Mouse (Mus musculus): ENCODE measurements around the gene Msln. TPM values are rescaled to one million over a fixed set of nuclear protein-coding genes. Genes with fewer than 3 reads are reported as not detected.

Msln gene
- polyA plus RNA-seq, 1 experiment from 2014 or later, result 9.4 TPM

DNA sequence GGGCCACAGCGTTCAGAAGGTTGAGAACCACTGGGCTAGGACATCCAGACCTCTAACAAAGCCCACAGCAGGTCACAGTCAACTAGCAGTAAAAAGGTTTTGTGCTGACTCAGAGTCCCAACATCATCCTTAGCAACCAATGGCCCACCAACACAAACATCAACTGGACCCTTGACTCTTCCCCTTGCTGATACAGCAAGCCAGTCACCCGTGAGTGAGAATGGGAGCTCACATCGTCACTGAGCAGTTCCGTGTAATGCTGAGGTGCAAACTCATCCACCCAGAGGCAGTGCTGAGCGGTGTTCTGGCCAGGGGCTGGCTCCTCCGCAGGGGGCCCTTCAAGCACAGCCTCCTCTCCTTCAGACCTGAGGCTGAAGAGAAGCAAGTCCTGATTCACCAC is 28.9 kb downstream of the Msln start:
- Histone ChIP-seq H3K9me3 (ENCODE audit: control insufficient read depth, low read length) (no peaks in the 10 kb centered on the region), H3K9ac (ENCODE audit: low read depth, low read length) (no peak overlapping the region), H3K4me1 (ENCODE audit: control insufficient read depth, insufficient read depth, low read length) (peaks cover 13% of the 10 kb centered on the region), H3K27me3 (replicated peaks; ENCODE audit: control insufficient read depth, insufficient read depth, low read length) (no peaks in the 10 kb centered on the region), H3K36me3 (ENCODE audit: control insufficient read depth, insufficient read depth, low read length) (peaks cover 17% of the 10 kb centered on the region), H3K4me3 (ENCODE audit: low read depth, low read length) (no peak overlapping the region), H3K27ac (replicated peaks; ENCODE audit: low read depth, low read length) (no peak overlapping the region), H3K4me2 (ENCODE audit: low read depth, low read length) (no peak overlapping the region)
- no peak for DNase-seq (ENCODE audit: low spot score)
- 86% methylated on average over 6 of the region's 6 CpGs for WGBS
- no peak for ATAC-seq (ENCODE audit: low read depth)

GRCm38 (mm10) chr17:25723919-25724318 is 30.3 kb downstream of the Msln start:
- no peak overlapping the region for H3K4me3 ChIP-seq (ENCODE audit: low read depth, low read length)
- H3K4me1 ChIP-seq (ENCODE audit: control insufficient read depth, insufficient read depth, low read length), result peaks cover 13% of the 10 kb centered on the region
- H3K9me3 ChIP-seq (ENCODE audit: control insufficient read depth, low read length), result no peaks in the 10 kb centered on the region
- peaks cover 16% of the 10 kb centered on the region for H3K36me3 ChIP-seq (ENCODE audit: control insufficient read depth, insufficient read depth, low read length)
- H3K9ac ChIP-seq (ENCODE audit: low read depth, low read length), result no peak overlapping the region
- no peak for ATAC-seq (ENCODE audit: low read depth)
- H3K27me3 ChIP-seq (replicated peaks; ENCODE audit: control insufficient read depth, insufficient read depth, low read length), result no peaks in the 10 kb centered on the region
- no peak overlapping the region for H3K4me2 ChIP-seq (ENCODE audit: low read depth, low read length)
- DNase-seq (ENCODE audit: low spot score), result no peak
- H3K27ac ChIP-seq (replicated peaks; ENCODE audit: low read depth, low read length), result no peak overlapping the region
- 77% methylated on average over 7 of the region's 7 CpGs for WGBS

GRCm38 (mm10) chr17:25723470-25723869 is 30.7 kb downstream of the Msln start:
- 96% methylated on average over 17 of the region's 19 CpGs for WGBS
- H3K4me3 ChIP-seq (ENCODE audit: low read depth, low read length), result no peak overlapping the region
- no peaks in the 10 kb centered on the region for H3K9me3 ChIP-seq (ENCODE audit: control insufficient read depth, low read length)
- H3K36me3 ChIP-seq (ENCODE audit: control insufficient read depth, insufficient read depth, low read length), result peaks cover 16% of the 10 kb centered on the region
- no peak overlapping the region for H3K9ac ChIP-seq (ENCODE audit: low read depth, low read length)
- no peak overlapping the region for H3K27ac ChIP-seq (replicated peaks; ENCODE audit: low read depth, low read length)
- no peak overlapping the region for H3K4me2 ChIP-seq (ENCODE audit: low read depth, low read length)
- H3K4me1 ChIP-seq (ENCODE audit: control insufficient read depth, insufficient read depth, low read length), result peaks cover 12% of the 10 kb centered on the region
- DNase-seq (ENCODE audit: low spot score) (no peak), ATAC-seq (ENCODE audit: low read depth) (no peak)
- no peaks in the 10 kb centered on the region for H3K27me3 ChIP-seq (replicated peaks; ENCODE audit: control insufficient read depth, insufficient read depth, low read length)

GRCm38 (mm10) chr17:25721476-25721875 is 32.7 kb downstream of the Msln start:
- Histone ChIP-seq H3K27ac (replicated peaks; ENCODE audit: low read depth, low read length) (no peak overlapping the region), H3K4me3 (ENCODE audit: low read depth, low read length) (no peak overlapping the region), H3K4me2 (ENCODE audit: low read depth, low read length) (no peak overlapping the region), H3K9ac (ENCODE audit: low read depth, low read length) (no peak overlapping the region), H3K36me3 (ENCODE audit: control insufficient read depth, insufficient read depth, low read length) (peaks cover 16% of the 10 kb centered on the region), H3K4me1 (ENCODE audit: control insufficient read depth, insufficient read depth, low read length) (peaks cover 3% of the 10 kb centered on the region; the same call in 1 of the 2 replicates), H3K9me3 (ENCODE audit: control insufficient read depth, low read length) (no peaks in the 10 kb centered on the region), H3K27me3 (replicated peaks; ENCODE audit: control insufficient read depth, insufficient read depth, low read length) (peaks cover 18% of the 10 kb centered on the region)
- DNase-seq (ENCODE audit: low spot score) (no peak), ATAC-seq (ENCODE audit: low read depth) (no peak)
- WGBS, result 87% methylated on average over 5 of the region's 5 CpGs

DNA sequence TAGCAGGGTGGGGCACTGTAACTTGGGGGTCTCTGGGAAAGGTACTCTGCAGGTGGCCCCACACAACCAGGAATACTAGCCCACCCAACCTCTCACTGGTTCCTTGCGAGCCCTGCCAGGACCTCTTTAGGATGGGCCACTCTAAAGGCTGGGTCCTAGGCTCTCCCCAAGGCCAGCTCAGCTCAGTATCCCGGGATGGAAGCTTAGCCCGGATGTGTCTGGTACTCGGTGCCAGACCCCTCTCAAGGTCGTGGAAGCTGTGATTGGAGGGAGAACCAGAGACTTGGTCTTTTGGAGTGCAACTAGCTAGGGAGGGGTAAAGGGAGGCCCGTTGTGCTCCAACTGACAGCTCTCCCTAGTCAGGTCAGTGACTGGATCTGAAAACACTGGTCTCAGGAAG is 36.5 kb downstream of the Msln start:
- ATAC-seq (ENCODE audit: low read depth), result 0 out of 2 replicates have a peak, but pooled peaks have one; percentile 12

DNA sequence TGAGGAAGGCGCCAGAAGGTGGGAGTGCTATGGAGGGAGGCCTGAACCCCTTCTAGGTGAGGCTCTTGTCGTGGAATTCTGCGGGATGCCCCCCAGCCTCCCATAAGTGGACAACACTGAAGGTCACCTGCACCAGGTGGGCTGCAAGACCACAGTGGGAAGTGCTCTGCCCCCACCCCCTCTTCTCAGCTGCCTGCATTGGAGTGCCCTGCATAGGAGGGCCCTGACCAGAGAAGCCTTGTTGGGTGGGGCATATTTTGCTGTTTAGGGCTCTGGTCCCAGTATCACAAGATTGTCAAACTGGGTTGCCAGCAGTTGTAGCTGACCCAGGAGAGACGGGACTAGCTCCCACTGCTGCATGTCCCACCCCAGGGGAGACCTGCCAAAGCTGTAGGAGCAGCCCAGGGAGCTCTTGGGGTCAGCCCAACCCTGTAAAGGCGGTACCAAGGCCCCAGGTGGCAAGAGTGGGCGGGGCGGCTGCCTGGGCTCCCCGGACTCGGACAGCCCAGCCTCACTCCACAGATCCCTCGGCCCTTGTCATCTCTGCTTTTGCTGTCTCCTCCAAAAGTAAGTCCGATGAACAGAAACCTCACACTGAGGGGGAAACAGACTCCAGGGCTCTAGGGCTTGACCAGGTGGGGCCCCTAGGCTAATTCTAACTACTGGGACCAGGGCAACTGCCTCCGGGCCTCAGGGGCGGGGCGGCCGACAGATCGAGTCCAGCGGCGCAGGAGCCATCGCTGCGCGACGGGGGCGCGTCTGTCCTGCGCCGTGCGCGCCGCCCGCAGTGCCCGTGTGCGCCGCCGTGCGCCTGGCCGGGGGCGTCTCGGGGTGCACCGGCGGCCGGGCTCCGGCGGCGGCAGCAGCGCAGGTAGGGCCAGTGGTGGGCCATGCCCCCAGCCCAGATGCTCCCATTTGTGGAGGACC is 37.2 kb downstream of the Msln start, which contains the start of gene Gng13:
TSS of gene Gng13 (plus strand) at position 461 of the 927 bp plus-strand sequence.
- no peaks in the 10 kb centered on the region for H3K9me3 ChIP-seq (ENCODE audit: control insufficient read depth, low read length)
- no peak within 1 kb of the TSS for H3K27ac ChIP-seq (replicated peaks; ENCODE audit: low read depth, low read length)
- peaks cover 31% of the 10 kb centered on the region for H3K27me3 ChIP-seq (replicated peaks; ENCODE audit: control insufficient read depth, insufficient read depth, low read length)
- no peaks in the 10 kb centered on the region for H3K4me1 ChIP-seq (ENCODE audit: control insufficient read depth, insufficient read depth, low read length)
- DNase-seq (ENCODE audit: low spot score), result no peak
- H3K9ac ChIP-seq (ENCODE audit: low read depth, low read length), result peak within 1 kb of the TSS; percentile 61
- H3K4me2 ChIP-seq (ENCODE audit: low read depth, low read length), result peak within 1 kb of the TSS; percentile 81
- peaks cover 12% of the 10 kb centered on the region for H3K36me3 ChIP-seq (ENCODE audit: control insufficient read depth, insufficient read depth, low read length)
- H3K4me3 ChIP-seq (ENCODE audit: low read depth, low read length), result peak within 1 kb of the TSS; percentile 41
- WGBS, result 2% methylated on average over 22 of the region's 45 CpGs
- ATAC-seq (ENCODE audit: low read depth), result 0 out of 2 replicates have a peak, but pooled peaks have one; percentile 28

More for the DNA sequence above, 36.5 kb downstream of the Msln start:
- Histone ChIP-seq H3K4me2 (ENCODE audit: low read depth, low read length) (peak overlapping the region; percentile 81), H3K4me1 (ENCODE audit: control insufficient read depth, insufficient read depth, low read length) (no peaks in the 10 kb centered on the region), H3K9me3 (ENCODE audit: control insufficient read depth, low read length) (no peaks in the 10 kb centered on the region), H3K9ac (ENCODE audit: low read depth, low read length) (peak overlapping the region; percentile 61), H3K36me3 (ENCODE audit: control insufficient read depth, insufficient read depth, low read length) (peaks cover 16% of the 10 kb centered on the region), H3K27me3 (replicated peaks; ENCODE audit: control insufficient read depth, insufficient read depth, low read length) (peaks cover 31% of the 10 kb centered on the region), H3K4me3 (ENCODE audit: low read depth, low read length) (peak overlapping the region; percentile 41), H3K27ac (replicated peaks; ENCODE audit: low read depth, low read length) (no peak overlapping the region)
- 12% methylated on average over 6 of the region's 6 CpGs for WGBS
- DNase-seq (ENCODE audit: low spot score), result no peak

GRCm38 (mm10) chr17:25716130-25716529 is 38.0 kb downstream of the Msln start:
- peak; percentile 39 for DNase-seq (ENCODE audit: low spot score)
- H3K27me3 ChIP-seq (replicated peaks; ENCODE audit: control insufficient read depth, insufficient read depth, low read length), result peaks cover 31% of the 10 kb centered on the region

DNA sequence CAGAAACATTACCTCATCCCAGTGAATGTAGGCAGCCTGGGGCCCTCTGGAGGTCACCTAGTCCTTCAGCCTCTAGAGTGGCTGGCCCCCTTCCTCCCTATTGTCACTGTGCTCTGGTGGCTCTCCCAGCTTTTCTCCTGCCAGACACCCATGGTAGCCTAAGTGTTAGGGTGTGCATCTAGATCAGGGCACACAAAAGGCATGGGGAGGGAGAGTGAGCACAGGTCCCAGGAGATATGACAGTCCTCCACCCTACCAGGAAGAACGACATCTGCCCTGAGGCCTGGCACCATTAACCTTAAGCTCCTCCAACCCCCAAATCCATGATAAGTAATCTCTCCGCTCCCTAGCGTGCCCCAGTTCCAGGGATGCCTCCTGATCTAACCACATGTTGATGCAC is 38.6 kb downstream of the Msln start:
- H3K27me3 ChIP-seq (replicated peaks; ENCODE audit: control insufficient read depth, insufficient read depth, low read length), result peaks cover 31% of the 10 kb centered on the region
- no peak for DNase-seq (ENCODE audit: low spot score)

More at GRCm38 (mm10) chr17:25716130-25716529, 38.0 kb downstream of the Msln start:
- 3% methylated on average over 6 of the region's 6 CpGs for WGBS
- Histone ChIP-seq H3K27ac (replicated peaks; ENCODE audit: low read depth, low read length) (no peak overlapping the region), H3K36me3 (ENCODE audit: control insufficient read depth, insufficient read depth, low read length) (peaks cover 7% of the 10 kb centered on the region), H3K4me3 (ENCODE audit: low read depth, low read length) (no peak overlapping the region), H3K4me2 (ENCODE audit: low read depth, low read length) (no peak overlapping the region), H3K9ac (ENCODE audit: low read depth, low read length) (no peak overlapping the region), H3K4me1 (ENCODE audit: control insufficient read depth, insufficient read depth, low read length) (no peaks in the 10 kb centered on the region), H3K9me3 (ENCODE audit: control insufficient read depth, low read length) (no peaks in the 10 kb centered on the region)
- no peak for ATAC-seq (ENCODE audit: low read depth)

More for the DNA sequence above, 38.6 kb downstream of the Msln start:
- H3K9me3 ChIP-seq (ENCODE audit: control insufficient read depth, low read length), result no peaks in the 10 kb centered on the region
- no peaks in the 10 kb centered on the region for H3K4me1 ChIP-seq (ENCODE audit: control insufficient read depth, insufficient read depth, low read length)
- no peak overlapping the region for H3K27ac ChIP-seq (replicated peaks; ENCODE audit: low read depth, low read length)
- H3K36me3 ChIP-seq (ENCODE audit: control insufficient read depth, insufficient read depth, low read length), result peaks cover 4% of the 10 kb centered on the region
- H3K9ac ChIP-seq (ENCODE audit: low read depth, low read length), result no peak overlapping the region
- WGBS, result 61% methylated on average over 3 of the region's 3 CpGs
- H3K4me3 ChIP-seq (ENCODE audit: low read depth, low read length), result no peak overlapping the region
- no peak for ATAC-seq (ENCODE audit: low read depth)
- H3K4me2 ChIP-seq (ENCODE audit: low read depth, low read length), result no peak overlapping the region

All from embryonic facial prominence, embryonic 14.5 days (tissue).